Mouse (Mus musculus): Measurements from ENCODE around the gene Vmn2r75. TPM values are rescaled to one million over a fixed set of nuclear protein-coding genes. Genes with fewer than 3 reads are reported as not detected.

Gene Vmn2r75
- not detected for polyA plus RNA-seq (2017; shearing (Covaris generic))

GRCm38 (mm10) chr7:86171678-86172077 is at the start of gene Vmn2r75:
Gene Vmn2r75 (minus strand): TSS chr7:86171778.

Other genes starting within 250 kb of the Vmn2r75 start
- not detected for gene Vmn2r74, start 210.1 kb downstream of the Vmn2r75 start, polyA plus RNA-seq (2017; shearing (Covaris generic))
- 0.04 TPM for gene Vmn2r76, start 74.5 kb upstream of the Vmn2r75 start, polyA plus RNA-seq (2017; shearing (Covaris generic))
- gene Olfr310, start 105.4 kb upstream of the Vmn2r75 start, polyA plus RNA-seq (2017; shearing (Covaris generic)) = not detected
- not detected for gene Olfr309, start 141.9 kb upstream of the Vmn2r75 start, polyA plus RNA-seq (2017; shearing (Covaris generic))
- gene Olfr308, start 153.9 kb upstream of the Vmn2r75 start, polyA plus RNA-seq (2017; shearing (Covaris generic)) = not detected
- not detected for gene Olfr307, start 165.8 kb upstream of the Vmn2r75 start, polyA plus RNA-seq (2017; shearing (Covaris generic))
- not detected for gene Olfr305, start 195.2 kb upstream of the Vmn2r75 start, polyA plus RNA-seq (2017; shearing (Covaris generic))
- gene Olfr304, start 214.9 kb upstream of the Vmn2r75 start, polyA plus RNA-seq (2017; shearing (Covaris generic)) = not detected
- gene Olfr303, start 226.0 kb upstream of the Vmn2r75 start, polyA plus RNA-seq (2017; shearing (Covaris generic)) = not detected
- gene Olfr301, start 232.1 kb upstream of the Vmn2r75 start, polyA plus RNA-seq (2017; shearing (Covaris generic)) = not detected